Mouse (Mus musculus): ENCODE results near the gene Dhx58.
A peak's percentile ranks its signal among the peaks of the same experiment; 100 is the strongest.

The Dhx58 gene

GRCm38 (mm10) chr11:100703851-100704531 is at the start of gene Dhx58:
TSS of gene Dhx58 (minus strand) at chr11:100704271.
- no peak for DNase-seq (ENCODE audit: low spot score in 2 of 2)

- no peak for DNase-seq (ENCODE audit: low spot score in 2 of 2)
Observed at GRCm38 (mm10) chr11:100752294-100752693, 48.2 kb upstream of the Dhx58 start.

GRCm38 (mm10) chr11:100750127-100750526 is 46.1 kb upstream of the Dhx58 start:
- DNase-seq (ENCODE audit: low spot score in 2 of 2): no peak

- DNase-seq (ENCODE audit: low spot score in 2 of 2): no peak
Observed at GRCm38 (mm10) chr11:100749469-100749868, 45.4 kb upstream of the Dhx58 start.

GRCm38 (mm10) chr11:100748620-100749019 is 44.5 kb upstream of the Dhx58 start:
- DNase-seq (ENCODE audit: low spot score in 2 of 2): no peak

GRCm38 (mm10) chr11:100747114-100747513 is 43.0 kb upstream of the Dhx58 start:
- no peak for DNase-seq (ENCODE audit: low spot score in 2 of 2)

- DNase-seq (ENCODE audit: low spot score in 2 of 2): no peak
Observed at GRCm38 (mm10) chr11:100746546-100746945, 42.5 kb upstream of the Dhx58 start.

GRCm38 (mm10) chr11:100745085-100745484 is 41.0 kb upstream of the Dhx58 start:
- no peak for DNase-seq (ENCODE audit: low spot score in 2 of 2)

GRCm38 (mm10) chr11:100741348-100741747 is 37.3 kb upstream of the Dhx58 start:
- no peak for DNase-seq (ENCODE audit: low spot score in 2 of 2)

- no peak for DNase-seq (ENCODE audit: low spot score in 2 of 2)
Observed at GRCm38 (mm10) chr11:100738749-100739148, 34.7 kb upstream of the Dhx58 start.

GRCm38 (mm10) chr11:100738066-100738604 is 34.1 kb upstream of the Dhx58 start, which contains the start of gene Rab5c:
TSS of gene Rab5c (minus strand) at chr11:100738215.
- DNase-seq (ENCODE audit: low spot score in 2 of 2): peak; percentile 95 to 99

GRCm38 (mm10) chr11:100737105-100737733 is 33.1 kb upstream of the Dhx58 start:
- DNase-seq (ENCODE audit: low spot score in 2 of 2): no peak

GRCm38 (mm10) chr11:100736746-100737080 is 32.6 kb upstream of the Dhx58 start:
- DNase-seq (ENCODE audit: low spot score in 2 of 2): no peak

- no peak for DNase-seq (ENCODE audit: low spot score in 2 of 2)
Observed at GRCm38 (mm10) chr11:100735954-100736745, 32.1 kb upstream of the Dhx58 start.

GRCm38 (mm10) chr11:100735134-100735865 is 31.2 kb upstream of the Dhx58 start:
- no peak for DNase-seq (ENCODE audit: low spot score in 2 of 2)

- DNase-seq (ENCODE audit: low spot score in 2 of 2): no peak
Observed at GRCm38 (mm10) chr11:100730477-100731205, 26.6 kb upstream of the Dhx58 start.

GRCm38 (mm10) chr11:100729976-100730375 is 25.9 kb upstream of the Dhx58 start:
- DNase-seq (ENCODE audit: low spot score in 2 of 2): no peak

- no peak for DNase-seq (ENCODE audit: low spot score in 2 of 2)
Observed at GRCm38 (mm10) chr11:100728601-100729000, 24.5 kb upstream of the Dhx58 start.

- DNase-seq (ENCODE audit: low spot score in 2 of 2): no peak
Observed at GRCm38 (mm10) chr11:100727201-100727600, 23.1 kb upstream of the Dhx58 start.

- DNase-seq (ENCODE audit: low spot score in 2 of 2): no peak
Observed at GRCm38 (mm10) chr11:100724919-100725512, 20.9 kb upstream of the Dhx58 start.

All from urinary bladder, adult 18-20 months (tissue).